Mouse (Mus musculus): Measurements from ENCODE around the gene Prkca. TPM values are rescaled to one million over a fixed set of nuclear protein-coding genes. Genes with fewer than 3 reads are reported as not detected.
A peak's percentile ranks its signal among the peaks of the same experiment; 100 is the strongest.

Gene Prkca
- polyA plus RNA-seq, 1 experiment from 2014 or later, result 13.5 TPM

DNA sequence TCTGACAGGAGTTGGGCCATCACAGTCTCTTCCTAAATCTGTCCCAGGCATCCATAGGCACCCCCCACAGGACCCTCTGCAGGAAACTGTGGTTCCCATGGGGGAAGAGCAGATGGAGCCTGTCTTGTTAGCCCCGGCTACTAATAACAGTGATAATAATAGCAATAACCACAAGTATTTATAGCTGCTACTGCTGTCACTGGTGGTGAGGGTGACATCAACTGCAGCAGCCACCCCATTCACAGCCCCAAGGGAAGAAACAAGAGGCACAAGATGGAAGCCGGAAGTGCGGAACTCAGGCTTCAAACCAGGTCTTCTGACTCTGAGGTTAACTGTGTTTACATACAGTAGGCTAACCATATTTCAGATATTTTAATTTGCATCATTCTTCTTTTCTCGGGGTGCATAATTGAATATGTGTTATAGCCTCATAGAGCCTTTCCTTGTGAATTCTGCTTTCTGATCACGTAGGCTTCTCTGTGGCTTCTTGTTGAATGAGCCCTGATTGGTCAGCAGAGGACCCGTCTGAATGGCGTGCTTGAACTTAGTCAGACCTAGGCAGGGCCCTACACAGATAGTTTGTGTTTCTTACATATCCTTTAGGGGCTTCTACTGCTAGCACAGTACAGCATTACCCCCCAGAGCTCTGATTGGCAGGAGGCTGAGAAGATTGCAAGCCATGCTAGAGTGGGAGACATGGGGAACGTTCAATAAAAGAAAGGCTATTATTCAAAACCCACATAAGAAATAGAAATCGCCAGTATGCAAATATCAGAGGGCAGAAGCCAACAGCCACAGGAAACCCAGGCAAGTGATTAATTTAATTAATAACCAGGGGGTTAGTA lies 189.5 kb downstream of the Prkca start:
- Histone ChIP-seq H3K9ac (ENCODE audit: low read depth, low read length) (no peak overlapping the region), H3K4me3 (ENCODE audit: low read depth, low read length) (no peak overlapping the region), H3K27me3 (replicated peaks; ENCODE audit: control insufficient read depth, insufficient read depth, low read length) (no peaks in the 10 kb centered on the region), H3K4me2 (ENCODE audit: low read depth, low read length) (no peak overlapping the region), H3K36me3 (ENCODE audit: control insufficient read depth, insufficient read depth, low read length) (no peaks in the 10 kb centered on the region), H3K27ac (replicated peaks; ENCODE audit: low read depth, low read length) (no peak overlapping the region), H3K9me3 (ENCODE audit: control insufficient read depth, low read length) (peaks cover 7% of the 10 kb centered on the region; the same call in 1 of the 2 replicates), H3K4me1 (ENCODE audit: control insufficient read depth, insufficient read depth, low read length) (peaks cover 29% of the 10 kb centered on the region)
- ATAC-seq (ENCODE audit: low read depth) (no peak), DNase-seq (ENCODE audit: low spot score) (no peak)
- 82% methylated on average over 9 of the region's 9 CpGs for WGBS

DNA sequence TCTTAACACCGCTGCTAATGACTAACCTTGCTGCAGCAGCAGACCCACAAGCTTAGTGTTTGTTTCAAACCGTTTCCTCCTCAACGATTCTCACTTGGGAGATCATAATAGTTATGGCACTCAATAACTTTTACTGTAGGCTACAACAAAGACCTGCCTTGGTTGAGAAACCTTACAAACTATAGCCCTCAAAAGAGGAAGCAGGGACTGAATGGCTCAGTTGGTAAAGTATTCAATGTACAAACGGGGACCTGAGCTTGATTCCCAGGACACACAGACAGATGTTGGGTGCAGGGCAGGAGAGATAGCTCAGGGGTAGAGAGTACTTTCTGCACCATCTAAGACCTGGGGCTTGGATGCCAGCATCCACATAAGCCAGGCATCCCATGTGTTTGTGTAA lies 191.1 kb downstream of the Prkca start:
- 67% methylated on average over 4 of the region's 4 CpGs for WGBS
- H3K9ac ChIP-seq (ENCODE audit: low read depth, low read length), result no peak overlapping the region

DNA sequence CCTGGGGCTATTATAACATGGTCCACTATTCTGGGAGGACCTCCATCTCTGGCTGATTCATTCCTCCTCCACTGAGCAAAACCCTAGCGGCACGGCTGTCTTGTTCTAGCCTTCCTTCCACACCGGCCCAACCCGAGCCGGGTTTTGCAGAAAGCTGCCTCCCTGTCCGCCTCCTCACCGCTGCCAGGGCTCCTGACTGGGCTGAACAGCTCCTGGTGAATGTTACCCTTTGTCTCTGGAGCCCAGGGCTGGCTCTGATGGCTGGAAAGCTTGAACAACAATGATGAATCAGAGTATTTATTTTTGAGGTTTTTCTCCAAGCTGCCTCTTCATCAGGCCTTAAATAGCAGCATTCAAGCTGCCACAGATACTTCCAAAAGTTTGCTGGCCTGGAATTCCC lies 193.3 kb downstream of the Prkca start:
- no peak overlapping the region for H3K4me3 ChIP-seq (ENCODE audit: low read depth, low read length)
- H3K27ac ChIP-seq (replicated peaks; ENCODE audit: low read depth, low read length), result peak overlapping the region; percentile 19
- no peaks in the 10 kb centered on the region for H3K9me3 ChIP-seq (ENCODE audit: control insufficient read depth, low read length)
- DNase-seq (ENCODE audit: low spot score), result peak; percentile 73
- H3K27me3 ChIP-seq (replicated peaks; ENCODE audit: control insufficient read depth, insufficient read depth, low read length), result no peaks in the 10 kb centered on the region
- no peak overlapping the region for H3K9ac ChIP-seq (ENCODE audit: low read depth, low read length)
- WGBS, result 18% methylated on average over 7 of the region's 7 CpGs
- no peaks in the 10 kb centered on the region for H3K36me3 ChIP-seq (ENCODE audit: control insufficient read depth, insufficient read depth, low read length)
- H3K4me1 ChIP-seq (ENCODE audit: control insufficient read depth, insufficient read depth, low read length), result peaks cover 47% of the 10 kb centered on the region
- H3K4me2 ChIP-seq (ENCODE audit: low read depth, low read length), result no peak overlapping the region
- peak; percentile 11; the same call in 1 of the 2 replicates for ATAC-seq (ENCODE audit: low read depth)

More for the DNA sequence above, 191.1 kb downstream of the Prkca start:
- no peaks in the 10 kb centered on the region for H3K36me3 ChIP-seq (ENCODE audit: control insufficient read depth, insufficient read depth, low read length)
- H3K27me3 ChIP-seq (replicated peaks; ENCODE audit: control insufficient read depth, insufficient read depth, low read length), result no peaks in the 10 kb centered on the region
- H3K4me1 ChIP-seq (ENCODE audit: control insufficient read depth, insufficient read depth, low read length), result peaks cover 43% of the 10 kb centered on the region
- H3K4me2 ChIP-seq (ENCODE audit: low read depth, low read length), result no peak overlapping the region
- no peaks in the 10 kb centered on the region for H3K9me3 ChIP-seq (ENCODE audit: control insufficient read depth, low read length)
- ATAC-seq (ENCODE audit: low read depth) (no peak), DNase-seq (ENCODE audit: low spot score) (no peak)
- no peak overlapping the region for H3K4me3 ChIP-seq (ENCODE audit: low read depth, low read length)
- H3K27ac ChIP-seq (replicated peaks; ENCODE audit: low read depth, low read length), result no peak overlapping the region

DNA sequence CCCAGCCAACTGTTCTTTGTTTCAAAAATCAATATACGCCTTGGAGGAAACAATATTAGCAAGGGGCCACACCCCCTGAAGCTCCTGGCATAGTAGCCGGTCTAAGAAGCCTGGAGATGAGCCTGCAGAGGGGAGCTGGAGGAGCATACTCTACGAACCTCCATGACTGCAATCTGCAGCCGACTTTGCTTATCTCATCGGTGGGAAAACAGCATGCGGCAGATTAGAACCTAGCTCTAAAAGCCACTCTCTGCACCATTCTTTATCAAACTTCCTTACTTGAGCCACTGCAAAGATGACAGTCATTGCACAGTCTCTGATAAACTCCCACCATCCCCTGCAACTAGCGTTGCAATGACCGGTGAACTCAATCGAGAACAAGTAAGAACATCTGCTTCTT lies 194.5 kb downstream of the Prkca start:
- no peaks in the 10 kb centered on the region for H3K27me3 ChIP-seq (replicated peaks; ENCODE audit: control insufficient read depth, insufficient read depth, low read length)
- H3K27ac ChIP-seq (replicated peaks; ENCODE audit: low read depth, low read length), result peak overlapping the region; percentile 63; the same call in 1 of the 2 replicates
- peaks cover 47% of the 10 kb centered on the region for H3K4me1 ChIP-seq (ENCODE audit: control insufficient read depth, insufficient read depth, low read length)
- no peaks in the 10 kb centered on the region for H3K36me3 ChIP-seq (ENCODE audit: control insufficient read depth, insufficient read depth, low read length)
- no peak overlapping the region for H3K9ac ChIP-seq (ENCODE audit: low read depth, low read length)
- H3K9me3 ChIP-seq (ENCODE audit: control insufficient read depth, low read length), result no peaks in the 10 kb centered on the region
- no peak overlapping the region for H3K4me2 ChIP-seq (ENCODE audit: low read depth, low read length)
- H3K4me3 ChIP-seq (ENCODE audit: low read depth, low read length), result no peak overlapping the region
- WGBS, result 61% methylated on average over 9 of the region's 9 CpGs
- ATAC-seq (ENCODE audit: low read depth), result no peak
- no peak for DNase-seq (ENCODE audit: low spot score)

DNA sequence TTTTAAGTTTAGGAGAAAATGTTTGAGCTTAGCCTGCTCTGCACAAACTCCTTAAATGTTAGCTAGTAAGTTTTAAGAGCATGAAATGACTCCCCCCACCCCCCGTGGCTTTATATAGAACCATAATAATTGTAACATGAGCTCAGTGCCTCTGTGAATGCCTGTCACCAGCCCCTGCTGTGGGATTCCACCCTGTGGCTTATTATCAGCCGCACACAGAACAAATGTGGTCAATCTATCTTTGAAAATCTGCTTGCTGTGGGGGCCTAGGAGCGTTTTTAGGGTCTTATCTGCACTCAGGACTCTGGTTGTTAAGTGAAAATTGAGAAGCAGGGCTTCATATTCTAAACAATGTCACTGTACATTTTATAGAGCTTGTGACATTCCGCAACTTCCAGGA lies 195.2 kb downstream of the Prkca start:
- Histone ChIP-seq H3K27ac (replicated peaks; ENCODE audit: low read depth, low read length) (peak overlapping the region; percentile 63; the same call in 1 of the 2 replicates), H3K36me3 (ENCODE audit: control insufficient read depth, insufficient read depth, low read length) (no peaks in the 10 kb centered on the region), H3K9me3 (ENCODE audit: control insufficient read depth, low read length) (no peaks in the 10 kb centered on the region), H3K9ac (ENCODE audit: low read depth, low read length) (no peak overlapping the region), H3K4me1 (ENCODE audit: control insufficient read depth, insufficient read depth, low read length) (peaks cover 47% of the 10 kb centered on the region), H3K4me2 (ENCODE audit: low read depth, low read length) (no peak overlapping the region; the same call in 1 of the 2 replicates), H3K27me3 (replicated peaks; ENCODE audit: control insufficient read depth, insufficient read depth, low read length) (no peaks in the 10 kb centered on the region), H3K4me3 (ENCODE audit: low read depth, low read length) (no peak overlapping the region)
- WGBS, result 28% methylated on average over 4 of the region's 4 CpGs
- DNase-seq (ENCODE audit: low spot score), result peak; percentile 76
- ATAC-seq (ENCODE audit: low read depth), result 0 out of 2 replicates have a peak, but pooled peaks have one; percentile 59

DNA sequence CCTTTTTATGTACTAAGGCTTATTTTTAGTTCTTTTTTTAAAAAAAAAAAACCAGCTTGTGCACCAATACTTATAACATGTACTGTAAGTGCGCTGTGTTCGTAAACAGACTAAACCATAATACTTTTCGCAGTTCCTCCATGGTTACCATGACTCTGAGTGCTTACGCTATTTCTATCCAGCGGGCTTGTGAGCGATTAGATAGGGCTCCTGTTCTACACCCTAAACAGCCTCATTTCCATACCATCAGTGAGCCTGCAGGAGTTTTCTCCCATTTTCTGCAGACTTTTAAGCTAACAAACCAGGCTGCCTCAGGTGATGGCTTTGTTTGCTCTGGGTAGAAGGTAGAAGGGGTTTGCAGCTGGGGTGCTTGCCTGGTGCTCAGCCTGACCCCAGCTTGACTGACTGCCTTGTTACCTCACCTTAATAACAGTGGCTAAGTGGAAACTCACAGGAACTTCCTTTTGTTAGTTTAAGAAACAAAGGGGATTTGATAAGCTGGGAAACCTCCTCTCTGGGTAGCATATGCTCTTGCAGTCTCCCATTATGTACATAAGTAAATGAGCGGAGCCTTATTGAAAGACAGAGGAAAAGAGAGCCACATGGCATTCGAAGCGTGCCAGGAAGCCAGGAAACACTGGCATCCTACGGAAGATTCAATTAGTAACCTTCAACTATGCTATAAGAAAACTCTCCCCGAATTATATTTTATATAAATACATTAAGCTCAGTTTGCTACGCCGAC lies 197.8 kb downstream of the Prkca start:
- no peak for DNase-seq (ENCODE audit: low spot score)
- no peak for ATAC-seq (ENCODE audit: low read depth)
- H3K27me3 ChIP-seq (replicated peaks; ENCODE audit: control insufficient read depth, insufficient read depth, low read length), result no peaks in the 10 kb centered on the region
- no peak overlapping the region for H3K27ac ChIP-seq (replicated peaks; ENCODE audit: low read depth, low read length)
- no peaks in the 10 kb centered on the region for H3K36me3 ChIP-seq (ENCODE audit: control insufficient read depth, insufficient read depth, low read length)
- WGBS, result 57% methylated on average over 13 of the region's 13 CpGs
- H3K4me1 ChIP-seq (ENCODE audit: control insufficient read depth, insufficient read depth, low read length), result peaks cover 28% of the 10 kb centered on the region
- H3K9me3 ChIP-seq (ENCODE audit: control insufficient read depth, low read length), result no peaks in the 10 kb centered on the region
- no peak overlapping the region for H3K9ac ChIP-seq (ENCODE audit: low read depth, low read length)
- H3K4me3 ChIP-seq (ENCODE audit: low read depth, low read length), result no peak overlapping the region
- no peak overlapping the region for H3K4me2 ChIP-seq (ENCODE audit: low read depth, low read length)

DNA sequence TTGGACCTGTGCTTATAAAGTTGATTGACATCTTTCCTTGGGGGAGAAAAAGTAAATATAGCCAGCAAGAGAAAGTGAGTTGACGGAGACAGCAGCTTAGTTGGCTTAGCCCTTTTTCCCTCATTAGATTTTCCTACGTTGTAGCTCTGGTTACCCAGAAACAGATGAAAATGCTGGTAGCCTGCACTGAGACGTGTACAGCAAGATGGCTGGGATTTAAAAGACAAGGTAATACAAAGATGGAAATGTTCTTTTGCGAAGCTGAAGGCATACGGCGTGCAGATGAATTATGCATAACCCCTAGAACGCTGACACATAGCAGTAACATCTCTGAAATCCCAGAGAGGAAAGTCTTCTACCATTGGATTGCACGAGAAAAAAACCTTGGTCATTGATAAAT lies 198.6 kb downstream of the Prkca start:
- H3K36me3 ChIP-seq (ENCODE audit: control insufficient read depth, insufficient read depth, low read length), result no peaks in the 10 kb centered on the region

DNA sequence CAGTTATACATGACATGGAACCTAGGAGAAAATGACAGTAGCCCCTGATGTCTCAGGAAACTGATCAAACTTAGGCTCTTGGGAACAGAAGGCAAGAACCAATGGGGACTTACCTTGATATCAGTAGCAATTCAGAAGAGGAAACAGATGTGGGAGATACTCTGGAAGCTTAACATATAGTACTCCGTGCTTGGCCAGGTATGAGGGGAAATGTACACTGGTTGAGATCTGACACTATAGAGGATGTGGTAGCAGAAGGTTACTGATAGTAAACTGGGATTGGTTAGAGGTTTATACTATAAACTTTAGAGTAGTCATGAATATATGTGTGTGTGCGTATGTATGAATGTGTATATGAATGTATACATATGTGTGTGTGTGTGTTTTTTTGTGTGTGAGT lies 200.0 kb downstream of the Prkca start:
- WGBS, result 86% methylated on average over 2 of the region's 2 CpGs
- H3K9me3 ChIP-seq (ENCODE audit: control insufficient read depth, low read length), result no peaks in the 10 kb centered on the region
- H3K4me2 ChIP-seq (ENCODE audit: low read depth, low read length), result no peak overlapping the region
- DNase-seq (ENCODE audit: low spot score) (no peak), ATAC-seq (ENCODE audit: low read depth) (no peak)
- H3K27ac ChIP-seq (replicated peaks; ENCODE audit: low read depth, low read length), result no peak overlapping the region
- no peak overlapping the region for H3K4me3 ChIP-seq (ENCODE audit: low read depth, low read length)
- no peak overlapping the region for H3K9ac ChIP-seq (ENCODE audit: low read depth, low read length)
- no peaks in the 10 kb centered on the region for H3K27me3 ChIP-seq (replicated peaks; ENCODE audit: control insufficient read depth, insufficient read depth, low read length)
- no peaks in the 10 kb centered on the region for H3K36me3 ChIP-seq (ENCODE audit: control insufficient read depth, insufficient read depth, low read length)
- peaks cover 18% of the 10 kb centered on the region for H3K4me1 ChIP-seq (ENCODE audit: control insufficient read depth, insufficient read depth, low read length)

More for the DNA sequence above, 198.6 kb downstream of the Prkca start:
- Histone ChIP-seq H3K27ac (replicated peaks; ENCODE audit: low read depth, low read length) (no peak overlapping the region), H3K4me3 (ENCODE audit: low read depth, low read length) (no peak overlapping the region), H3K9ac (ENCODE audit: low read depth, low read length) (no peak overlapping the region), H3K27me3 (replicated peaks; ENCODE audit: control insufficient read depth, insufficient read depth, low read length) (no peaks in the 10 kb centered on the region), H3K4me1 (ENCODE audit: control insufficient read depth, insufficient read depth, low read length) (peaks cover 22% of the 10 kb centered on the region), H3K4me2 (ENCODE audit: low read depth, low read length) (no peak overlapping the region), H3K9me3 (ENCODE audit: control insufficient read depth, low read length) (no peaks in the 10 kb centered on the region)
- DNase-seq (ENCODE audit: low spot score) (no peak), ATAC-seq (ENCODE audit: low read depth) (no peak)
- 65% methylated on average over 8 of the region's 8 CpGs for WGBS

Measured in embryonic facial prominence, embryonic 14.5 days (tissue).